Mouse (Mus musculus) G1E-ER4 (cell line): Measurements from ENCODE around the gene Lin52. TPM values are rescaled to one million over a fixed set of nuclear protein-coding genes. Genes with fewer than 3 reads are reported as not detected.
A peak's percentile ranks its signal among the peaks of the same experiment; 100 is the strongest.

ENCODE experiments used
- GATA1 ChIP-seq: IDR thresholded peaks from one replicate; pipeline ENCODE4 v1.8.0; 2012; ENCODE audit warnings: low read length, inconsistent platforms
- polyA plus RNA-seq: library from polyadenylated mRNA; stranded (reverse); fragments of >175 nt; gene quantifications from 2 replicates; pipeline ENCODE4 v1.2.3, GENCODE M21; 2012

The Lin52 gene
- polyA plus RNA-seq, 1 experiment, result 0.38 TPM

DNA sequence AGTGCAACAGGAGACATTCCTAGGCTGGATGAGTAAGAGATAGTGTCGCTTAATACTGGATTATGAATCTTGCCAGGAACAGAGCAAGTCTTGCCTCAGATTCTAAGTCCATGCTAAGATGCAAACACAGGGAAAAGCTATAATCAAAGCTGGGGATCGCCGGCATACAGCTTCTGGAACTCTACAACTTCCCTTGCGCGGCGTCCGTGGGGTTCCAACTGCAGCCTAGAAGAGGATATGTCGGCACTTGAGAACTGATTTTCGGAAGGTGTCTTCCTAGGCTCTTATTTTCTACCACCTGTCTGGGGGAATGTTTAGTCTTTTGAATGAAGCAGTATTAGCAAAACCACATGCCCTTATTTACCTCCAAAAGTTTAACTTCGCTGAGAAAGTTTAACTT is 1.3 kb upstream of the Lin52 start:
- no peak for TF ChIP-seq GATA1

- TF ChIP-seq GATA1, result no peak
Observed at GRCm38 (mm10) chr12:84450351-84450717, 888 bp upstream of the Lin52 start.

GRCm38 (mm10) chr12:84451801-84452200 is 579 bp downstream of the Lin52 start:
- TF ChIP-seq GATA1, result no peak

DNA sequence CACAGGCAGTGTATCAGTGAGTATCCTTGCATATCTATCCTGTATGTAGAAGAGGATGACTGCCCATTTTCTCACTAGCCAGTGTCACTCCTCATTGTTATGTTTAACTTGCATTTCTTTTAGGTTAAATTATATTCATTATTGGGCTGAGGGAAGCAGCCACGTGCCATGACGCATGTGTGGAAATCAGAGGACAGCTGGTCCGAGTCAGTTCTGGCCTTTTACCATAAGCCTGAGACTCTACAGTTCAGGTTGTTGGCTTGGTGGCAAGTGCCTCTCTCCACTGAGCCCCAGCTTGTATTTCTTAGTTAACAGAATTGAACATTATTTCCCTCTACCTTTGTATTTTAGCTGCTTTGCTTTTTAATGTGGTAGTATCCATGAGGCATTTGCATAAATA is 5.7 kb downstream of the Lin52 start:
- TF ChIP-seq GATA1, result no peak

- TF ChIP-seq GATA1, result no peak
Observed at GRCm38 (mm10) chr12:84459845-84460244, 8.6 kb downstream of the Lin52 start.

DNA sequence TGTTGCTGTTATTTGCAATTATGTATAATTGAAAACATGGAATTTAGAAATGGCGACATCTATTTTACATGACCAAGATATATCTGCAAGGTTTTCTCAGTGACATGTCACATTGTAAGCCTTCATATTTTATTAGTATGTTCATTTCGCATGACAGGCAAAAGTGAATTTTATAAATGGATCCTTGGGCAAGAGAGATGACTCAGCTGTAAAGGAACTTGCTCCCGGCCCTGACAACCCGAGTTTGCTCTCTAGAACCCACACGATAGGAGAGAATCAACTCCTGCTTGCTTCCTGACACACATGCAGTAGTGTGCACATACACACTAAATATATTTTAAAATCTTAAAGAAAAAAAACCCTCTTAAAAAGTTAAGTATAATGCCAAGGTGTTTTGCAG is 10.2 kb downstream of the Lin52 start:
- TF ChIP-seq GATA1, result no peak

DNA sequence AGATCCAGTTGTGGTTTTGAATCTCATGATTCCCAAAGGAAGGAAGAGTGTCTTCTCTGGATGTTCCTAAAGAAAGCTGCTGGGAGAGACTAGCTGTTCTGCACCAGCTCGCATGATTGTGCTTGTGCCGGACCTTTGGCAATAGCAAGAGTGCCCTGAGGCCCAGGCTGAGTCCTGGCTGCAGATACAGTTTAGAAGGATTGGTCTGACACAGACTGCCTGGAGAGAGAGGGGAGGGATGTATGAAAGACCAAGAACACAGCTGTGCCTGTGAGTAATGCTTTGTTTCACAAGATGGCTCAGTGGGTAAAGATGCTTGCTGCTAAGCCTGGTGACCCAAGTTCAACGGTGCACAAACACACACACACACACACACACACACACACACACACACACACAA is 11.6 kb downstream of the Lin52 start:
- TF ChIP-seq GATA1, result no peak

DNA sequence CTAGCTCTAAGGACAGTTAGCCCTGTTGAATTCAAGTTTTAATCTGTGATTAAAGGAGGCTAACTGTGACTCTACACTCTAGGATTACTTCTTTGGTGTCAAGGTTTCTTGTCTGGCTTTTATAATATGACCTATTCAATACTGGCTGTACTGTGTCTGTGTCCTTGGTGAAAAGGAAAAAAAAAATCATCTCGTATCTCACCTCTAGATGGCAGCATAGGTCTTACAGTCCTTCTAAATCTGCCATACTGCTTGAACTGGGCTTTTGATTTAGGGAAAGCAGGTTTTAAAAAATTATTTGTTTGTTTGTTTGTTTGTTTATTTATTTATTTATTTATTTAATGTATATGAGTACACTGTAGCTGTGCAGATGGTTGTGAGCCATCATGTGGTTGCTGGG is 17.5 kb downstream of the Lin52 start:
- TF ChIP-seq GATA1, result no peak

- no peak for TF ChIP-seq GATA1
Observed at GRCm38 (mm10) chr12:84478937-84479336, 27.7 kb downstream of the Lin52 start.

DNA sequence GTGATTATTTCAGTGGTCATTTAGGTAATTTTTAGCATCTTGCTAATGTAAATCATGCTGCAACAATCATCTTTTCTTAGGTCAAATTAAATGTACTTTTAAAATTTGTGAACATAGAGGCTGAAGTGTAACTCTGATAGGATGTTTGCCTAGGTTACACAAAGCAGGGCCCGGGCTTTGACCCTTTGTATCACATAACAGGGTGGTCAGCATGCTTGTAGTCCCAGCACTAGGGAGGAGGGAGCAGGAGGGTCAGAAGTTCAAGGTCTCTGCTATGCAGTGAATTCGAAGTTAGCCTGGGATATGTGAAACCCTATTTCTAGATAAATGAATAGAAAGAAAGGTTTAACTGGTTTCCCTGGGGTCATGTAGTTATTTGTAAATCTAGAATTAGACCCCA is 30.0 kb downstream of the Lin52 start:
- no peak for TF ChIP-seq GATA1

GRCm38 (mm10) chr12:84482778-84483585 is 31.8 kb downstream of the Lin52 start:
- no peak for TF ChIP-seq GATA1

DNA sequence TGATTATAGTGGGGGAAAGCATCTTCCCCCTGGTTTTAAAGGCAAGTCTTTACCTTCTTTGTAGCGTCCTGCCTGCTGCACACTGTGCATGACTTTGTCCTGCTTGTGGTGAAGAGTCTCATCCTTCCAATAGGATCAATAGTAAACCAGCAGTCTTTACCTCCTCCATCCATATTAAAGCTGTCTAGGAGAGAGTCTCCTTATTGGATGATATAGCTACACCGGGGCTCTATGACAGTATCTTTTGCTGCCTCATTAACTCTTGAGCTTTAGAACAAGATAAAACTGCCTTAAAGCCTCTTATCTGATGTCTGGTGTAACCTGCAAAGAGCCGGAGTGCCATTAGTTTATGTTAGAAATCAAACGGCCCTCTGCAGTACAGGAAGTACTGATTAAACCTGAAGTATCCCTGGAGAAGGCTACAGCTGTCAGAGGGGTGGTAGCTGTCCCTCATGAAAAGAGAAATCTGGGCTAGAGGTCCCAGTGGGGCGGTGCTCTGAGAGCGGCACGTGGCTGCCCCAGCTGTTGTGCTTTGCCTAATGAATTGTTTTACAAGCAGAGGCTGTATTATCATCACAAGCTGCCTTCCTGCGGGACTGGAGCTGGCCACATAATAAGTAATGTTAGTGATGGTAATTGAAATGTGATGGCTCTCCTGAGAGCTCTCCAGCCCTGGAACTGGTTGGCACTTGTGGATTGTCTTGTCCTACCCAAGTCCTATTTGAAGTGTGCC is 36.3 kb downstream of the Lin52 start:
- TF ChIP-seq GATA1, result no peak

GRCm38 (mm10) chr12:84496795-84497194 is 45.6 kb downstream of the Lin52 start:
- TF ChIP-seq GATA1, result peak; percentile 19

- no peak for TF ChIP-seq GATA1
Observed at GRCm38 (mm10) chr12:84500528-84501263, 49.5 kb downstream of the Lin52 start.

DNA sequence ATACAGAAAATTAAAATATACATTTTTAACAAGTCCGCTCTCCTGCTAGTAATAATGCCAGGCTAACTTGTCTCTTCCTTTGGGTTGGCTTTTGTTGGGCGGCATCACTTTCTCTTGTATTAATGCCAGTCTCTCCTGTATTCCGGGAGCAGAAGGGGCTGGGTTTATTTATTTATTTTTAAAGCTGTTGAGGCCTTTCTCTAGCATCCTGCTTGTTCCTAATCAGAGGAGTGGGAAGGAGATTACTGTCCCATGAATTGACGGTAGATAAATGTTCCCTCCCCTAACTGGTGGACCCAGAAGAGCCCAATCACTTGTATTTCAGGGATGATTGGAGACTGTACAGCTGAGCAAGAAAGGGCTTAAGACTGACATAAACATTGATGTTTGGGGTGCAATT is 50.1 kb downstream of the Lin52 start:
- TF ChIP-seq GATA1, result no peak

DNA sequence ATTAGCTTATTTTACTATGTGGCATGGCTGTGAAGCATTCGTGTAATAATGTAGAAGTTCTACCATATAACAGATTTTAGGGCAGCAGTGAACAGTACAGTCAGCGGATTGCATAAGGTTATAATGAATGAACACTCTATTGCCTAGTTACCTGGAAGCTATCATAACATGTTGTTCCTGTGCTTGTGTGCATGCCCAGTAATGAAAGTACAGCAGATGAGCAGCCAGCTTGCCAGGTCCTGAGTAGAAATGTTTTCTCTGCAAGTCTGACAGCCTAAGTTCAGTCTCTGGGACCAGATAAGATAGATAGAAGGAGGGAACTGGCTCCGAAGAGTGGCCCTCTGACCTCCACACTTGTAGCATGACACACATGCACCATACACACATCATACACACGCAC is 55.6 kb downstream of the Lin52 start:
- TF ChIP-seq GATA1, result no peak

DNA sequence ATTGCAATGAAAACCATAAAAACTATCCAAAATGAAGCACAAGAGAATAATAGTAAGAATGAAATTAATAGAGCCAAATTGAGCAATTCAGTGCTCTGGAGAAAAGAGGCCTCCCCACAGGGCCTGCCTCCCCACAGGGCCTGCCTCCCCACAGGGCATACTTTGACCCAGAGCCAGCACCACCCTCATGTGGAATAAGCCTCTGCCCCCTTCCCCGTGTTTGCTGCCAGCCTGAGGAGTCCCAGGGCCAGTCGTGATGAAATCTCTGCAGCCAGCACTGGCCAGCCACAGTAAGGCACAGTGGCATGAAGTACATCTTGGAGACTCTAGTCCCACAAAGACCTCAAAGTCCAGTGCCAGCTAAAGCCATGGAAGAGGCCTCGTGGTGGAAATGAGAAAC is 60.8 kb downstream of the Lin52 start:
- TF ChIP-seq GATA1, result no peak
